Mouse (Mus musculus) lung, embryonic 14.5 days (tissue): Measurements from ENCODE around the gene Kdm1b. TPM values are rescaled to one million over a fixed set of nuclear protein-coding genes. Genes with fewer than 3 reads are reported as not detected.

Experiments used
- ATAC-seq: fragments of 200-750 bp; cut with Nextera tagmentation; 2 replicates; pipeline ENCODE4 v1.8.0; 2017; ENCODE audit warnings: mild to moderate bottlenecking, moderate TSS enrichment, moderate library complexity; ENCODE audit not compliant: insufficient read depth
- DNase-seq: peaks from one replicate; pipeline ENCODE4 v3.0.0-alpha.2; 2015
- H3K27ac ChIP-seq: fragments of 300-500 bp; sonication (generic); 2 replicates; pipeline ENCODE4 v1.5.1; 2014; ENCODE audit warnings: low read depth, mild to moderate bottlenecking, moderate library complexity
- H3K27me3 ChIP-seq: fragments of 300-500 bp; sonication (generic); 2 replicates; pipeline ENCODE4 v1.6.1; 2014; ENCODE audit warnings: low read length, control low read depth; ENCODE audit not compliant: insufficient read depth
- H3K36me3 ChIP-seq: fragments of 300-500 bp; sonication (generic); 2 replicates; pipeline ENCODE4 v1.6.1; 2014; ENCODE audit warnings: control low read depth; ENCODE audit not compliant: insufficient read depth
- H3K4me1 ChIP-seq: fragments of 300-500 bp; sonication (generic); 2 replicates; pipeline ENCODE4 v1.6.1; 2014; ENCODE audit warnings: antibody characterized with exemption, control low read depth; ENCODE audit not compliant: insufficient read depth
- H3K4me2 ChIP-seq: fragments of 300-500 bp; sonication (generic); 2 replicates; pipeline ENCODE4 v1.6.1; 2014; ENCODE audit warnings: mild to moderate bottlenecking
- H3K4me3 ChIP-seq: fragments of 300-500 bp; sonication (generic); 2 replicates; pipeline ENCODE4 v1.5.1; 2014; ENCODE audit warnings: low read depth, low read length
- H3K9ac ChIP-seq: fragments of 300-500 bp; sonication (generic); 2 replicates; pipeline ENCODE4 v1.6.1; 2014
- H3K9me3 ChIP-seq: fragments of 300-500 bp; sonication (generic); 2 replicates; pipeline ENCODE4 v1.6.1; 2016; ENCODE audit warnings: low read depth, low read length, control low read depth
- CTCF ChIP-seq: IDR thresholded peaks from 2 replicates; pipeline ENCODE4 v1.5.1; 2016; ENCODE audit warnings: antibody characterized with exemption, low read depth
- WGBS: fragments of 180-500 bp; shearing (Covaris S2); extraction: QIAGEN DNeasy Blood & Tissue Kit; methylation state at CpG from one replicate; pipeline ENCODE4 v1.1.7; 2014; 5-methylcytosine and 5-hydroxymethylcytosine counted together
- polyA plus RNA-seq: library from polyadenylated mRNA; unstranded; fragments of >200 nt; fragmentation: Nextera tagmentation; extraction: Ambion mirVana; gene quantifications from 2 replicates; pipeline ENCODE4 v1.2.1, GENCODE M21; 2014

Kdm1b gene
- polyA plus RNA-seq = 11.8 and 12.5 TPM in 2 replicates

DNA sequence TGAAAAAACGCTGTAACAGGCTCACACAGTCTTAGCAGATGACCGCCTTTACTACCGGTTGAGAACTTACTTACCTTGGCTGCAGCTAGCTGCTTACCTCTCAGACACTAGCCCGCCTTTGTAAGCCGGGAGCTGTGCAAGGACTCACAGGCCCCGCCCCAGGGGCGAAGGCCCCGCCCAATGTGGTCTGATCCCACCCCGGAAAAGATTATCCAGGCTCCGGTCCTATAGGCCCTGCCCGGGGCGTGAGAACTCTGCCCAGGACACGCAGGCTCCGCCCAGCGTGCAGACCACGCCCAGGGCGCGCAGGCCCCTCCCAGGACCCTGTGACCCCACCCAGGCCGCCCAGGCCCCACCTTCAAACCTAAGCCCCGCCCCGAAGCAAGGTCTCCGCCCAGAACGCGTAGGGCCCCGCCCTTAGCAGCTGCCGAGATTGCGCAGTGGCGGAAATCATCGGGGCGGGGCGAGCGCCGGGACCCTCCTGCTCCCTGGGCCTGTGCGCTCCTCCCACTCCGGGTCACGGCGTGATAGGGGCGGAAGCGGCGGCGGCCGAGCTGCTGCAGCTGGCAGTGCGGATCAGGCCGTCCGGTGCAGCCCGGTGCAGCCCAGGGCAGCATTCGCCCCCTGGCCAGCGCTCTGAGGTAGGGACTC, at the start of gene Kdm1b:
TSS of gene Kdm1b (plus strand) at position 470 of the 651 bp plus-strand sequence.
- H3K36me3 ChIP-seq = no peaks in the 10 kb centered on the region
- TF ChIP-seq CTCF = no peak
- H3K4me3 ChIP-seq = peak within 1 kb of the TSS; percentile 84
- ATAC-seq (peak; percentile 97), DNase-seq (peak; percentile 99)
- no peak within 1 kb of the TSS for H3K27ac ChIP-seq
- peaks cover 4% of the 10 kb centered on the region; the same call in 1 of the 2 replicates for H3K4me1 ChIP-seq
- H3K27me3 ChIP-seq = no peaks in the 10 kb centered on the region
- peak within 1 kb of the TSS; percentile 64 for H3K9ac ChIP-seq
- H3K4me2 ChIP-seq = peak within 1 kb of the TSS; percentile 100
- H3K9me3 ChIP-seq = no peaks in the 10 kb centered on the region
- WGBS = 1% methylated on average over 47 of the region's 48 CpGs

DNA sequence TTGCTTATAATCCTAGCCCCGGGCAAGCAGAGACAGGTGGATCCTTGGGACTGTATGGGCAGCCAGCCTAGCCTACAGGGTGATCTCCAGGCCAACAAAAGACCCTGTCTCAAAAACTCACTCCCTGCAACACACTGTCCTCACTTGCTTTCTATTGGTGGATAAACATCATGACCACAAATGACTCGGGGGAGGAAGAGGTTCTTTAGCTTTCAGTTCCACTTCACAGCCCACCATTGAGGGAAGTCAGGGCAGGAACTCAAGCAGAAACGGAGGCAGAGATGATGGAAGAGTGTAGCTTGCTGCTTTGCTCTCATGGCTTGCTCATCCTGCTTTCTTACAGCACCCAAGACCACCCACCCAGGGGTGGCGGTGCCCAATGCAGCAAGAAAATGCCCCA, 45.9 kb upstream of the Kdm1b start:
- no peak for TF ChIP-seq CTCF
- DNase-seq (no peak), ATAC-seq (no peak)
- Histone ChIP-seq H3K4me2 (no peak overlapping the region), H3K4me1 (no peaks in the 10 kb centered on the region), H3K9ac (no peak overlapping the region), H3K27me3 (no peaks in the 10 kb centered on the region), H3K36me3 (no peaks in the 10 kb centered on the region), H3K9me3 (no peaks in the 10 kb centered on the region), H3K27ac (no peak overlapping the region), H3K4me3 (no peak overlapping the region)
- WGBS = 72% methylated on average over 4 of the region's 4 CpGs

DNA sequence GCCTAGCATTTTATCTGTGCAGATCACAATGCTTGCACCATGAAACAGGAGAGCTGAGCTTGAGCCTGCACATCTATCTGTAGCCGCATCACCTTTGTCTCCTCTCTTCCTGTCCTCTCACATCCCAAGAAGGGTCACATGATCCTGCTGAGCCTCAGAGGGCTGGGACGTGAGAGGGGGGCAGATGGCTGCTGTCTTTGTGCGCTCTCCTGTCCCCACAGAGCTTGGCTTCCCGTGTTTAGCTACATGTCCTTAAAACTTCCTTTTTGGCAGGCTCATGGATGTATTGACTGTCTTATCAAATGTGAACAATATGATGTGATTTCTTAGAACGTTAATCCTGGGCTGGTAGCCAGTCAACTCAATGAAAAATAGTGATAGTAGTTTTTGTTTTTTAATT, 43.8 kb upstream of the Kdm1b start:
- no peaks in the 10 kb centered on the region for H3K27me3 ChIP-seq
- DNase-seq (no peak), ATAC-seq (no peak)
- H3K36me3 ChIP-seq = no peaks in the 10 kb centered on the region
- 34% methylated on average over 5 of the region's 5 CpGs for WGBS
- H3K27ac ChIP-seq = no peak overlapping the region
- no peak overlapping the region for H3K4me2 ChIP-seq
- no peaks in the 10 kb centered on the region for H3K4me1 ChIP-seq
- H3K9me3 ChIP-seq = no peaks in the 10 kb centered on the region
- H3K4me3 ChIP-seq = no peak overlapping the region
- H3K9ac ChIP-seq = no peak overlapping the region
- no peak for TF ChIP-seq CTCF

DNA sequence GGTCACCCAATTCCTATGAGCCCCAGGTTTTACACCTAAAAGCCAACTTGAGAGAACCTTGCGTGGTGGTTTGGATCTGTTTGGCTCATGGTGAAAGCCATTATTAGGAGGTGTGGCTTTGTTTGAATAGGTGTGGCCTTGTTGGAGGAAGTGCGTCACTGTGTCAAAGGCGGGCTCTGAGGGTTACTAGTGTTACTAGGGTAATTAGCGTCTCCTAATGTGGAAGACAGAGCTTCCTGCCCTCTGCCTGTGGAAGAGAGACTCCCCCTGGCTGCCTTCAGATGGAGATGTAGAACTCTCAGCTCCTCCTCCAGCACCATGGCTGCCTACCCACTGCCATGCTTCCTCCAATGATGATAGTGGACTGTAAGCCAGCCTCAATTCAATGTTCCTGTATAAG, 41.7 kb upstream of the Kdm1b start:
- H3K4me1 ChIP-seq = no peaks in the 10 kb centered on the region
- no peak overlapping the region for H3K4me2 ChIP-seq
- ATAC-seq (no peak), DNase-seq (no peak)
- H3K9ac ChIP-seq = no peak overlapping the region
- no peak overlapping the region for H3K27ac ChIP-seq
- no peak for TF ChIP-seq CTCF
- no peaks in the 10 kb centered on the region for H3K36me3 ChIP-seq
- H3K9me3 ChIP-seq = no peaks in the 10 kb centered on the region
- no peak overlapping the region for H3K4me3 ChIP-seq
- no peaks in the 10 kb centered on the region for H3K27me3 ChIP-seq
- 87% methylated on average over 4 of the region's 4 CpGs for WGBS

DNA sequence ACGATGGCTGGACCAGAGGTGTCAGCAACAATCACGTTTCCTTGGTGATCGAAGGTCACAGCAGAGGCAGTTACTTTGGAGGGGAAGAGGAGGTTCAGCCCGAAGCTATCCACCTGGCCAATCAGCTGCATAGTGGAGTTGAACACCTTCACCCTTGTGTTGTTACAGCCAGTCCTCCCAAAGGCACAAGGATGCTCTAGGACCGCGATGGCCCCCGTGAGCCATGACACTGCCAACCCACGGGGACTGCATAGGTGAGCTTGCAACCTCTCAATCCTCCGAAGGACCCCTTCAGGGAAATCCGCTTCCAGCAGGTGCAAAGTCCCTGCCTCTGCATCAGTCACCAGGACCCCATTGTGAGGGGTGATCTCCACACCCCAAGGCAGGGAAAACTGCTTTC, 29.6 kb upstream of the Kdm1b start:
- 55% methylated on average over 10 of the region's 10 CpGs for WGBS
- Histone ChIP-seq H3K9me3 (peaks cover 17% of the 10 kb centered on the region; the same call in 1 of the 2 replicates), H3K27me3 (no peaks in the 10 kb centered on the region), H3K4me2 (peak overlapping the region; percentile 99), H3K36me3 (no peaks in the 10 kb centered on the region), H3K27ac (no peak overlapping the region), H3K4me3 (peak overlapping the region; percentile 56), H3K9ac (peak overlapping the region; percentile 54; the same call in 1 of the 2 replicates), H3K4me1 (peaks cover 7% of the 10 kb centered on the region; the same call in 1 of the 2 replicates)
- DNase-seq (no peak), ATAC-seq (no peak)
- TF ChIP-seq CTCF = no peak

DNA sequence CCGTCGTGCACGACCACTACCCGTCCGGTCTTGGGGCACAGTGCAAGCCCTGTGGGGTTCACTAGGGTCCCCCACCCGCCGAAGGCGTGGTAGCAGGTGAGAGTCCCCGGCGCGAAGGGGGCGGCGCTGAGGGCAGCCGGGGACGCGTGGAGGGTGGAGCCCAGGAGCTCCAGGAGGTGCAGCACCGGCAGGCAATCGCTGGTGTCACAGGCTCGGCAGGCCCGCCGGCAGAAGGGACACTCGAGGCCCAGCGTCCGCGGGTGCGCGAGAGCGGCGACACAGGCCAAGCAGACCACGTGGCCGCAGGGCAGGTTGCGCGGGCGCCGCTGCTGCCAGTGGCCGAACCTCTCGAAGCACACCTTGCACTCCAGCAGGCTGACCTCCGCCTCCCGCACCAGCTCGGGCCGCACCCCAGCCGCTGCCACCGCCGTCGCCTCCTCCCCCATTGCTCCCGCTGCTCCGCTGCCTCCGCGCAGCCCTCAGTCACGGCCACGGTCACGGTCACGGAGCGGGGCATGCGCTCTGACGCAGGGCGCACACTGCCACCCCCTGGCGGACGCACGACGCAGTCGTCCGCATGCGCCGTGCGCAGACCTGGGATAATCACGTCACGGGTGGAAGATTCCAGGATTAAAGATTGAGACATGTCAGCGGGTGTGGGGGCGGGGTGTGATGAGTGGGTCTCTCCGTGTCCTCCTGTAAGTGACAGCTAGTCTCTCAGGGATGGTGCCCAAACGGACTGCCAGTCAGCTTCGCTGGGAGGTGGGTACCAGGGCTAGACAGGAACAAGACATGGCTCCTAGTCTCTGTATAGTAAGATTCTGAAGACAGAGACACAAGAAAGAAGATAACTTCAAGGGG, 28.7 kb upstream of the Kdm1b start, which contains the start of gene Nhlrc1:
TSS of gene Nhlrc1 (minus strand) at position 517 of the 861 bp plus-strand sequence.
- DNase-seq (peak; percentile 88), ATAC-seq (peak; percentile 82)
- peak within 1 kb of the TSS; percentile 56 for H3K4me3 ChIP-seq
- H3K4me1 ChIP-seq = peaks cover 7% of the 10 kb centered on the region; the same call in 1 of the 2 replicates
- H3K4me2 ChIP-seq = peak within 1 kb of the TSS; percentile 99
- H3K36me3 ChIP-seq = no peaks in the 10 kb centered on the region
- no peak within 1 kb of the TSS for H3K27ac ChIP-seq
- H3K9me3 ChIP-seq = peaks cover 17% of the 10 kb centered on the region; the same call in 1 of the 2 replicates
- H3K27me3 ChIP-seq = no peaks in the 10 kb centered on the region
- TF ChIP-seq CTCF = peak; percentile 92
- WGBS = 3% methylated on average over 73 of the region's 73 CpGs
- peak within 1 kb of the TSS; percentile 54 for H3K9ac ChIP-seq

DNA sequence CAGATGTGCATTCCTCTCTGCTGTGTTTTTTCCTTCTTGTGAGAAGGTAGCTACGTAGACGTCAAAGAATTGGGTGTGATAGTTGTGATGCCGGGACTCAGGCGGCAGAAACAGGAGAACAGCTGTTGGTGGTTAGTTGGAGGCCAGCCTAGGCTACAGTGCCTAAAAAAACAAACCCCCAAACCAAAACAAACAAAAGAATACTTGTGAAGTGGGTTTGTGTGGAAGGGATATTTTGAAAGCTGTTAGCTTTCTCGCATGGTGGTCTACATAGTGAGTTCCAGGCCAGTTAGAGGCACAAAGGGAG, 28.2 kb upstream of the Kdm1b start:
- Histone ChIP-seq H3K27me3 (no peaks in the 10 kb centered on the region), H3K4me3 (peak overlapping the region; percentile 56), H3K4me2 (peak overlapping the region; percentile 99), H3K9ac (peak overlapping the region; percentile 54), H3K27ac (no peak overlapping the region), H3K4me1 (peaks cover 7% of the 10 kb centered on the region; the same call in 1 of the 2 replicates), H3K9me3 (peaks cover 14% of the 10 kb centered on the region; the same call in 1 of the 2 replicates), H3K36me3 (no peaks in the 10 kb centered on the region)
- peak; percentile 57 for DNase-seq
- 34% methylated on average over 5 of the region's 5 CpGs for WGBS
- no peak for TF ChIP-seq CTCF
- 0 out of 2 replicates have a peak, but pooled peaks have one; percentile 17 for ATAC-seq
